Mouse (Mus musculus) kidney, embryonic 14.5 days (tissue): ENCODE results near the gene Vmn1r94. TPM values are rescaled to one million over a fixed set of nuclear protein-coding genes. Genes with fewer than 3 reads are reported as not detected.
"Not testable (repeated sequence)": the region's sequence is repeated elsewhere in the genome, so short reads cannot be mapped to it uniquely, and the experiment has no call there.

ENCODE experiments used
- ATAC-seq: fragments of 200-750 bp; cut with Nextera tagmentation; 2 replicates; pipeline ENCODE4 v1.8.0; 2017; ENCODE audit warnings: moderate number of reproducible peaks, mild to moderate bottlenecking, moderate TSS enrichment, moderate library complexity; ENCODE audit not compliant: low FRiP score, low TSS enrichment
- H3K27ac ChIP-seq: fragments of 300-500 bp; sonication (generic); 2 replicates; pipeline ENCODE4 v1.5.1; 2014; ENCODE audit warnings: low read depth, mild to moderate bottlenecking, low read length, moderate library complexity, mixed read lengths
- H3K27me3 ChIP-seq: fragments of 300-500 bp; sonication (generic); 2 replicates; pipeline ENCODE4 v1.6.1; 2014; ENCODE audit warnings: mild to moderate bottlenecking, low read length; ENCODE audit not compliant: control insufficient read depth, insufficient read depth
- H3K36me3 ChIP-seq: fragments of 300-500 bp; sonication (generic); 2 replicates; pipeline ENCODE4 v1.6.1; 2014; ENCODE audit warnings: low read length, mixed read lengths; ENCODE audit not compliant: control insufficient read depth, insufficient read depth
- H3K4me1 ChIP-seq: fragments of 300-500 bp; sonication (generic); 2 replicates; pipeline ENCODE4 v1.6.1; 2014; ENCODE audit warnings: low read length, mixed read lengths; ENCODE audit not compliant: control insufficient read depth, insufficient read depth
- H3K4me2 ChIP-seq: fragments of 300-500 bp; sonication (generic); replicated peaks from 2 replicates; pipeline ENCODE4 v1.6.1; 2014; ENCODE audit warnings: low read depth, mild to moderate bottlenecking, low read length
- H3K4me3 ChIP-seq: fragments of 300-500 bp; sonication (generic); 2 replicates; pipeline ENCODE4 v1.5.1; 2014; ENCODE audit warnings: mild to moderate bottlenecking, low read length
- H3K9ac ChIP-seq: fragments of 300-500 bp; sonication (generic); 2 replicates; pipeline ENCODE4 v1.6.1; 2014; ENCODE audit warnings: low read depth, mild to moderate bottlenecking, low read length, moderate library complexity
- H3K9me3 ChIP-seq: fragments of 300-500 bp; sonication (generic); 2 replicates; pipeline ENCODE4 v1.6.1; 2016; ENCODE audit warnings: low read length; ENCODE audit not compliant: control insufficient read depth
- WGBS: fragments of 180-500 bp; shearing (Covaris S2); extraction: QIAGEN DNeasy Blood & Tissue Kit; methylation state at CpG from one replicate; pipeline ENCODE4 v1.1.7; 2014; 5-methylcytosine and 5-hydroxymethylcytosine counted together
- polyA plus RNA-seq: library from polyadenylated mRNA; unstranded; fragments of >200 nt; fragmentation: Nextera tagmentation; extraction: Ambion mirVana; gene quantifications from 2 replicates; pipeline ENCODE4 v1.2.1, GENCODE M21; 2014

Gene Vmn1r94
- polyA plus RNA-seq = not detected in 2 replicates

- no CpG with 5 or more reads among the region's 3 CpGs for WGBS
- ATAC-seq, H3K27me3 ChIP-seq, H3K9ac ChIP-seq, H3K4me1 ChIP-seq, H3K27ac ChIP-seq, H3K36me3 ChIP-seq, H3K9me3 ChIP-seq, H3K4me2 ChIP-seq, H3K4me3 ChIP-seq: not testable (repeated sequence)
Measured at GRCm38 (mm10) chr7:20168277-20168676, at the start of gene Vmn1r94. Vmn1r94 (minus strand) TSS chr7:20168377.

- H3K9ac ChIP-seq = not testable (repeated sequence)
Measured at GRCm38 (mm10) chr7:20205507-20205906, 37.3 kb upstream of the Vmn1r94 start, which contains the start of gene Gm6164. Gm6164 (minus strand) TSS chr7:20205607.

GRCm38 (mm10) chr7:20193410-20193809, 25.2 kb upstream of the Vmn1r94 start, which contains the start of gene Vmn1r95:
Vmn1r95 (plus strand) TSS chr7:20193710.
- not testable (repeated sequence) for ATAC-seq, H3K4me2 ChIP-seq, H3K36me3 ChIP-seq, H3K9ac ChIP-seq, H3K4me3 ChIP-seq, H3K9me3 ChIP-seq, H3K27ac ChIP-seq, H3K4me1 ChIP-seq, H3K27me3 ChIP-seq
- no CpG with 5 or more reads among the region's 3 CpGs for WGBS

More at GRCm38 (mm10) chr7:20205507-20205906, 37.3 kb upstream of the Vmn1r94 start, which contains the start of gene Gm6164:
- not testable (repeated sequence) for H3K4me1 ChIP-seq, H3K9me3 ChIP-seq, H3K36me3 ChIP-seq, H3K27me3 ChIP-seq, H3K4me3 ChIP-seq, ATAC-seq, H3K27ac ChIP-seq, H3K4me2 ChIP-seq
- WGBS = no CpG with 5 or more reads among the region's 2 CpGs

- not testable (repeated sequence) for H3K9ac ChIP-seq, ATAC-seq, H3K4me1 ChIP-seq, H3K36me3 ChIP-seq, H3K4me2 ChIP-seq, H3K4me3 ChIP-seq, H3K27me3 ChIP-seq, H3K27ac ChIP-seq, H3K9me3 ChIP-seq
- no CpG with 5 or more reads among the region's 5 CpGs for WGBS
Measured at GRCm38 (mm10) chr7:20138988-20139387, 29.2 kb downstream of the Vmn1r94 start, which contains the start of gene Vmn1r93. Vmn1r93 (minus strand) TSS chr7:20139088.

GRCm38 (mm10) chr7:20122479-20122878, 45.7 kb downstream of the Vmn1r94 start, which contains the start of gene Gm16442:
Gm16442 (minus strand) TSS chr7:20122579.
- H3K4me2 ChIP-seq, H3K36me3 ChIP-seq, H3K27me3 ChIP-seq, H3K9me3 ChIP-seq, ATAC-seq, H3K4me1 ChIP-seq, H3K27ac ChIP-seq, H3K9ac ChIP-seq, H3K4me3 ChIP-seq: not testable (repeated sequence)
- no CpG with 5 or more reads among the region's 2 CpGs for WGBS

Other genes starting within 250 kb of the Vmn1r94 start
- gene Pvr, start 247.2 kb downstream of the Vmn1r94 start, polyA plus RNA-seq = 9.6 and 10.8 TPM in 2 replicates
- gene Igsf23, start 217.6 kb downstream of the Vmn1r94 start, polyA plus RNA-seq = not detected in 2 replicates
- not detected in 2 replicates for gene Ceacam20, start 203.0 kb downstream of the Vmn1r94 start, polyA plus RNA-seq
- not detected in 2 replicates for gene Nlrp9b, start 176.9 kb downstream of the Vmn1r94 start, polyA plus RNA-seq
- gene Vmn1r91, start 68.7 kb downstream of the Vmn1r94 start, polyA plus RNA-seq = not detected in 2 replicates
- gene Gm16442, start 45.8 kb downstream of the Vmn1r94 start, polyA plus RNA-seq = not detected in 2 replicates
- gene Vmn1r93, start 29.3 kb downstream of the Vmn1r94 start, polyA plus RNA-seq = not detected in 2 replicates
- not detected in 2 replicates for gene Vmn1r95, start 25.3 kb upstream of the Vmn1r94 start, polyA plus RNA-seq
- not detected in 2 replicates for gene Gm6164, start 37.2 kb upstream of the Vmn1r94 start, polyA plus RNA-seq
- gene Gm4498, start 65.5 kb upstream of the Vmn1r94 start, polyA plus RNA-seq = not detected in 2 replicates
- gene Gm5890, start 94.5 kb upstream of the Vmn1r94 start, polyA plus RNA-seq = not detected in 2 replicates
- gene Gm4133, start 165.7 kb upstream of the Vmn1r94 start, polyA plus RNA-seq = not detected in 2 replicates
- gene Gm5728, start 207.0 kb upstream of the Vmn1r94 start, polyA plus RNA-seq = not detected in 2 replicates
- gene Vmn1r100, start 249.6 kb upstream of the Vmn1r94 start, polyA plus RNA-seq = not detected in 2 replicates